Mouse (Mus musculus) heart, embryonic 14.5 days (tissue): ENCODE measurements around the gene Fer. TPM values are rescaled to one million over a fixed set of nuclear protein-coding genes. Genes with fewer than 3 reads are reported as not detected.

Source experiments
- ATAC-seq: fragments of 200-750 bp; cut with Nextera tagmentation; 2 replicates; pipeline ENCODE4 v1.8.0; 2017; ENCODE audit warnings: low read depth, moderate TSS enrichment; ENCODE audit not compliant: insufficient number of reproducible peaks, insufficient read depth, low FRiP score
- H3K27ac ChIP-seq, 2 experiments: fragments of 200-500 bp in 1 of 2; fragments of 300-500 bp in 1 of 2; sonication (generic) in 1 of 2; replicated peaks in 1 of 2; 2 replicates each; pipeline ENCODE4 v1.5.1; 2012 to 2014; ENCODE audit warnings: low read depth in 2 of 2, low read length in 2 of 2, control low read depth in 1 of 2, mild to moderate bottlenecking in 1 of 2, mixed read lengths in 1 of 2; ENCODE audit not compliant: control insufficient read depth in 1 of 2, insufficient read depth in 1 of 2
- H3K27me3 ChIP-seq: fragments of 300-500 bp; sonication (generic); 2 replicates; pipeline ENCODE4 v1.6.1; 2014; ENCODE audit warnings: mild to moderate bottlenecking, low read length, control low read depth; ENCODE audit not compliant: control insufficient read depth, insufficient read depth
- H3K36me3 ChIP-seq: fragments of 300-500 bp; sonication (generic); 2 replicates; pipeline ENCODE4 v1.6.1; 2014; ENCODE audit warnings: mild to moderate bottlenecking, control low read depth, low read length, mixed read lengths; ENCODE audit not compliant: control insufficient read depth, insufficient read depth
- H3K4me1 ChIP-seq, 2 experiments: fragments of 200-500 bp in 1 of 2; fragments of 300-500 bp in 1 of 2; sonication (generic) in 1 of 2; 2 replicates each; pipeline ENCODE4 v1.6.1; 2012 to 2014; ENCODE audit warnings: low read length in 2 of 2, control low read depth in 1 of 2, mixed read lengths in 1 of 2; ENCODE audit not compliant: control insufficient read depth in 2 of 2, insufficient read depth in 2 of 2
- H3K4me2 ChIP-seq: fragments of 300-500 bp; sonication (generic); 2 replicates; pipeline ENCODE4 v1.6.1; 2014; ENCODE audit warnings: mild to moderate bottlenecking, low read length
- H3K4me3 ChIP-seq, 2 experiments: fragments of 200-500 bp in 1 of 2; fragments of 300-500 bp in 1 of 2; sonication (generic) in 1 of 2; 2 replicates each; pipeline ENCODE4 v1.5.1; 2012 to 2014; ENCODE audit warnings: low read length in 2 of 2, mild to moderate bottlenecking in 2 of 2, control low read depth in 1 of 2, low read depth in 1 of 2, moderate library complexity in 1 of 2; ENCODE audit not compliant: control insufficient read depth in 1 of 2, insufficient read depth in 1 of 2
- H3K9ac ChIP-seq: fragments of 300-500 bp; sonication (generic); 2 replicates; pipeline ENCODE4 v1.6.1; 2014; ENCODE audit warnings: mild to moderate bottlenecking, low read length
- H3K9me3 ChIP-seq: fragments of 300-500 bp; sonication (generic); 2 replicates; pipeline ENCODE4 v1.6.1; 2016; ENCODE audit warnings: low read length, control low read depth; ENCODE audit not compliant: control insufficient read depth
- WGBS: fragments of 180-500 bp; shearing (Covaris S2); extraction: QIAGEN DNeasy Blood & Tissue Kit; methylation state at CpG from one replicate; pipeline ENCODE4 v1.1.7; 2014; 5-methylcytosine and 5-hydroxymethylcytosine counted together
- polyA plus RNA-seq: library from polyadenylated mRNA; unstranded; fragments of >200 nt; fragmentation: Nextera tagmentation; extraction: Ambion mirVana; gene quantifications from 2 replicates; pipeline ENCODE4 v1.2.1, GENCODE M21; 2014

The Fer gene
- polyA plus RNA-seq, 1 experiment from 2014 or later, result 26.0 TPM

GRCm38 (mm10) chr17:63948811-63949210 lies 85.9 kb downstream of the Fer start:
- peaks cover 9% of the 10 kb centered on the region; the same call in 1 of the 2 replicates for H3K36me3 ChIP-seq
- 85% methylated on average over 4 of the region's 4 CpGs for WGBS
- no peaks in the 10 kb centered on the region for H3K9me3 ChIP-seq
- H3K4me1 ChIP-seq, result no peaks in the 10 kb centered on the region
- H3K27me3 ChIP-seq, result no peaks in the 10 kb centered on the region
- H3K9ac ChIP-seq, result no peak overlapping the region
- no peak overlapping the region for H3K4me3 ChIP-seq
- no peak overlapping the region for H3K27ac ChIP-seq
- H3K4me2 ChIP-seq, result no peak overlapping the region
- ATAC-seq, result no peak

- H3K4me1 ChIP-seq, result no peaks in the 10 kb centered on the region
- no peak overlapping the region for H3K27ac ChIP-seq
- no peak overlapping the region for H3K9ac ChIP-seq
- H3K9me3 ChIP-seq, result no peaks in the 10 kb centered on the region
- no peaks in the 10 kb centered on the region for H3K27me3 ChIP-seq
- H3K36me3 ChIP-seq, result peaks cover 4% of the 10 kb centered on the region; the same call in 1 of the 2 replicates
- no peak overlapping the region for H3K4me2 ChIP-seq
- no peak overlapping the region for H3K4me3 ChIP-seq
- WGBS, result 84% methylated on average over 2 of the region's 2 CpGs
- no peak for ATAC-seq
Observed at GRCm38 (mm10) chr17:63951436-63951835, 88.6 kb downstream of the Fer start.

GRCm38 (mm10) chr17:63967091-63967490 lies 104.2 kb downstream of the Fer start:
- ATAC-seq, result no peak
- H3K27me3 ChIP-seq, result no peaks in the 10 kb centered on the region
- no peaks in the 10 kb centered on the region for H3K36me3 ChIP-seq
- no peaks in the 10 kb centered on the region for H3K9me3 ChIP-seq
- H3K4me3 ChIP-seq, result no peak overlapping the region
- no peak overlapping the region; the same call in 1 of the 2 replicates for H3K9ac ChIP-seq
- no peak overlapping the region; the same call in 1 of the 2 replicates for H3K4me2 ChIP-seq
- WGBS, result 85% methylated on average over 3 of the region's 3 CpGs
- 0 out of 4 replicates have a peak overlapping the region, but pooled peaks of 1 of the 2 experiments have one; percentile 19 for H3K27ac ChIP-seq
- peaks cover 11 to 34% of the 10 kb centered on the region in 2 experiments for H3K4me1 ChIP-seq

- H3K9ac ChIP-seq, result no peak overlapping the region
- peak overlapping the region; percentile 14 to 35; a peak in 2 of 4 replicates for H3K27ac ChIP-seq
- H3K4me1 ChIP-seq, result peaks cover 15 to 39% of the 10 kb centered on the region in 2 experiments
- H3K4me2 ChIP-seq, result no peak overlapping the region
- no peaks in the 10 kb centered on the region for H3K9me3 ChIP-seq
- H3K27me3 ChIP-seq, result no peaks in the 10 kb centered on the region
- peaks cover 4% of the 10 kb centered on the region for H3K36me3 ChIP-seq
- 48% methylated on average over 10 of the region's 10 CpGs for WGBS
- H3K4me3 ChIP-seq, result no peak overlapping the region
- ATAC-seq, result no peak
Observed at GRCm38 (mm10) chr17:63969448-63969847, 106.6 kb downstream of the Fer start.

- Histone ChIP-seq H3K27ac (peak overlapping the region; percentile 35 to 48), H3K4me2 (0 out of 2 replicates have a peak overlapping the region, but pooled peaks have one; percentile 0), H3K27me3 (no peaks in the 10 kb centered on the region), H3K4me3 (no peak overlapping the region), H3K4me1 (peaks cover 15 to 39% of the 10 kb centered on the region in 2 experiments), H3K9ac (no peak overlapping the region), H3K9me3 (no peaks in the 10 kb centered on the region), H3K36me3 (peaks cover 6% of the 10 kb centered on the region)
- no peak for ATAC-seq
- WGBS, result 14% methylated on average over 5 of the region's 5 CpGs
Observed at GRCm38 (mm10) chr17:63970239-63970638, 107.4 kb downstream of the Fer start.

GRCm38 (mm10) chr17:63970939-63971338 lies 108.1 kb downstream of the Fer start:
- Histone ChIP-seq H3K9ac (no peak overlapping the region), H3K27me3 (no peaks in the 10 kb centered on the region), H3K9me3 (no peaks in the 10 kb centered on the region), H3K4me1 (peaks cover 15 to 39% of the 10 kb centered on the region in 2 experiments), H3K36me3 (peaks cover 6% of the 10 kb centered on the region), H3K27ac (no peak overlapping the region), H3K4me2 (no peak overlapping the region), H3K4me3 (no peak overlapping the region)
- ATAC-seq, result no peak
- WGBS, result 95% methylated on average over 1 of the region's 1 CpGs

GRCm38 (mm10) chr17:63972181-63972580 lies 109.3 kb downstream of the Fer start:
- 25% methylated on average over 4 of the region's 4 CpGs for WGBS
- H3K4me2 ChIP-seq, result no peak overlapping the region
- peaks cover 15 to 31% of the 10 kb centered on the region in 2 experiments for H3K4me1 ChIP-seq
- H3K4me3 ChIP-seq, result no peak overlapping the region
- peaks cover 6% of the 10 kb centered on the region for H3K36me3 ChIP-seq
- no peak overlapping the region for H3K9ac ChIP-seq
- no peaks in the 10 kb centered on the region for H3K27me3 ChIP-seq
- H3K9me3 ChIP-seq, result no peaks in the 10 kb centered on the region
- H3K27ac ChIP-seq, result peak overlapping the region in 1 of 2 experiments; percentile 29; a peak in 1 of 4 replicates
- no peak; the same call in 1 of the 2 replicates for ATAC-seq

- WGBS, result 56% methylated on average over 5 of the region's 5 CpGs
- Histone ChIP-seq H3K4me1 (peaks cover 11 to 23% of the 10 kb centered on the region in 2 experiments), H3K4me3 (no peak overlapping the region), H3K9ac (no peak overlapping the region), H3K27ac (no peak overlapping the region), H3K4me2 (no peak overlapping the region), H3K9me3 (no peaks in the 10 kb centered on the region), H3K36me3 (peaks cover 6% of the 10 kb centered on the region), H3K27me3 (no peaks in the 10 kb centered on the region)
- no peak for ATAC-seq
Observed at GRCm38 (mm10) chr17:63973806-63974205, 110.9 kb downstream of the Fer start.
